Mouse (Mus musculus): Measurements from ENCODE around the gene Wee2. TPM values are rescaled to one million over a fixed set of nuclear protein-coding genes. Genes with fewer than 3 reads are reported as not detected.
A peak's percentile ranks its signal among the peaks of the same experiment; 100 is the strongest.

The Wee2 gene
- polyA plus RNA-seq, 1 experiment from 2014 or later, result not detected

- 65% methylated on average over 1 of the region's 1 CpGs for WGBS
- Histone ChIP-seq H3K36me3 (no peaks in the 10 kb centered on the region), H3K27me3 (no peaks in the 10 kb centered on the region), H3K9me3 (no peaks in the 10 kb centered on the region), H3K4me3 (no peak overlapping the region), H3K4me1 (no peaks in the 10 kb centered on the region), H3K9ac (no peak overlapping the region), H3K4me2 (replicated peaks) (no peak overlapping the region), H3K27ac (no peak overlapping the region)
- ATAC-seq (ENCODE audit: insufficient number of reproducible peaks, insufficient read depth, low FRiP score, low TSS enrichment), result no peak
These were observed 15.1 kb upstream of the Wee2 start for GRCm38 (mm10) chr6:40423774-40424173.

- no peak for ATAC-seq (ENCODE audit: insufficient number of reproducible peaks, insufficient read depth, low FRiP score, low TSS enrichment)
- H3K9me3 ChIP-seq, result no peaks in the 10 kb centered on the region
- H3K4me3 ChIP-seq, result no peak overlapping the region
- peaks cover 3% of the 10 kb centered on the region; the same call in 1 of the 2 replicates for H3K4me1 ChIP-seq
- no peak overlapping the region for H3K27ac ChIP-seq
- 90% methylated on average over 7 of the region's 7 CpGs for WGBS
- H3K27me3 ChIP-seq, result no peaks in the 10 kb centered on the region
- H3K9ac ChIP-seq, result no peak overlapping the region
- no peak overlapping the region for H3K4me2 ChIP-seq (replicated peaks)
- no peaks in the 10 kb centered on the region for H3K36me3 ChIP-seq
These were observed 11.4 kb upstream of the Wee2 start for GRCm38 (mm10) chr6:40427441-40427840.

GRCm38 (mm10) chr6:40428696-40429095 lies 10.2 kb upstream of the Wee2 start:
- Histone ChIP-seq H3K27ac (no peak overlapping the region), H3K4me2 (replicated peaks) (no peak overlapping the region), H3K27me3 (no peaks in the 10 kb centered on the region), H3K36me3 (no peaks in the 10 kb centered on the region), H3K4me1 (peaks cover 3% of the 10 kb centered on the region; the same call in 1 of the 2 replicates), H3K4me3 (no peak overlapping the region), H3K9me3 (no peaks in the 10 kb centered on the region), H3K9ac (no peak overlapping the region)
- 76% methylated on average over 3 of the region's 3 CpGs for WGBS
- ATAC-seq (ENCODE audit: insufficient number of reproducible peaks, insufficient read depth, low FRiP score, low TSS enrichment), result no peak

- no peaks in the 10 kb centered on the region for H3K9me3 ChIP-seq
- no peaks in the 10 kb centered on the region for H3K27me3 ChIP-seq
- H3K27ac ChIP-seq, result no peak overlapping the region
- H3K4me2 ChIP-seq (replicated peaks), result no peak overlapping the region
- ATAC-seq (ENCODE audit: insufficient number of reproducible peaks, insufficient read depth, low FRiP score, low TSS enrichment), result no peak
- WGBS, result 77% methylated on average over 4 of the region's 4 CpGs
- no peak overlapping the region for H3K9ac ChIP-seq
- peaks cover 6% of the 10 kb centered on the region; the same call in 1 of the 2 replicates for H3K4me1 ChIP-seq
- H3K36me3 ChIP-seq, result no peaks in the 10 kb centered on the region
- no peak overlapping the region for H3K4me3 ChIP-seq
These were observed 9.4 kb upstream of the Wee2 start for GRCm38 (mm10) chr6:40429521-40429931.

GRCm38 (mm10) chr6:40430251-40430650 lies 8.6 kb upstream of the Wee2 start:
- WGBS, result 91% methylated on average over 3 of the region's 3 CpGs
- H3K4me1 ChIP-seq, result peaks cover 10% of the 10 kb centered on the region
- ATAC-seq (ENCODE audit: insufficient number of reproducible peaks, insufficient read depth, low FRiP score, low TSS enrichment), result no peak
- no peak overlapping the region for H3K27ac ChIP-seq
- no peak overlapping the region for H3K9ac ChIP-seq
- H3K4me3 ChIP-seq, result no peak overlapping the region
- no peaks in the 10 kb centered on the region for H3K27me3 ChIP-seq
- no peaks in the 10 kb centered on the region for H3K36me3 ChIP-seq
- no peak overlapping the region for H3K4me2 ChIP-seq (replicated peaks)
- no peaks in the 10 kb centered on the region for H3K9me3 ChIP-seq

DNA sequence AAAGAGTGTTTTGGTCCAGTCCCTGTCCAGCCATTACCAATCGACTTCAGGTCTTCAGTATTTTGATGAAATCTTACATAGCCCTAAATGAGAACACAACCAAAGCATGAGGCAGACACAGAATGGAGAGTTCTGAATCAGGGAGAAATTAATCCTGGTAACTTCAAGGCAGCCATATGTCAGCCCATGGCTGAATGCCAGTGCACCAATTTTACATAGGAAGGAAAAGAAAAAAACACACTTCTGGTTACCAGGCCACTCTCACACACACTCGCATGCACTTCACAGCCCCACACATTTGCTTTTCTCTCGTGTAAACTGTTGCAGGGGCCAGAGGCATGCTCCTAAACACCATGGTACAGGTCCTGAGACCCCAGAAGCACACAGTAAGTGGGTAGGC lies 8.0 kb upstream of the Wee2 start:
- no peak for ATAC-seq (ENCODE audit: insufficient number of reproducible peaks, insufficient read depth, low FRiP score, low TSS enrichment)
- H3K9me3 ChIP-seq, result no peaks in the 10 kb centered on the region
- WGBS, result 81% methylated on average over 3 of the region's 3 CpGs
- no peak overlapping the region for H3K27ac ChIP-seq
- no peaks in the 10 kb centered on the region for H3K36me3 ChIP-seq
- peaks cover 10% of the 10 kb centered on the region for H3K4me1 ChIP-seq
- no peak overlapping the region for H3K9ac ChIP-seq
- no peak overlapping the region for H3K4me3 ChIP-seq
- H3K27me3 ChIP-seq, result no peaks in the 10 kb centered on the region
- no peak overlapping the region for H3K4me2 ChIP-seq (replicated peaks)

DNA sequence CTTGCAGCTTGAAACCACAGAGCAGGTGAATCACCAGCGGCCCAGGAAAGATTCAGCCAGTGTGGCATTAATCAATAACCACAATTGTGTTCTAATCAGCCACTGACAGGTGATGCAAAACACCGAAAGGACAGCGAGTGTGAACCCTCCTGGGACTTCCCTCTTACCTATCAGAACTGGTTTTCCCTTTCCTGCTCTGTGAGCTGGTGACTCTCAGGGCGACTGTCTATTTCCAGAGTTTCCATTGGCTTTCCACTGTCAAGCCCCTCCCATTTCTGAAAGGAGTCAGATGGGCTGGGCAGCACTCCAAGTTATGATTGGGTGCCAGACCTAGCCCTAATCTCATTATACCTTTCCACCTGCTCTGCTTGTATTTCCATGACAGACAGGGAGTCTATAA lies 7.5 kb upstream of the Wee2 start:
- Histone ChIP-seq H3K36me3 (no peaks in the 10 kb centered on the region), H3K9ac (no peak overlapping the region)

GRCm38 (mm10) chr6:40431812-40432211 lies 7.1 kb upstream of the Wee2 start:
- Histone ChIP-seq H3K36me3 (no peaks in the 10 kb centered on the region), H3K9ac (no peak overlapping the region), H3K27ac (no peak overlapping the region), H3K4me1 (peaks cover 10% of the 10 kb centered on the region), H3K4me2 (replicated peaks) (no peak overlapping the region), H3K27me3 (no peaks in the 10 kb centered on the region), H3K9me3 (no peaks in the 10 kb centered on the region), H3K4me3 (no peak overlapping the region)
- ATAC-seq (ENCODE audit: insufficient number of reproducible peaks, insufficient read depth, low FRiP score, low TSS enrichment), result no peak

More for the DNA sequence above, 7.5 kb upstream of the Wee2 start:
- no peak overlapping the region for H3K4me2 ChIP-seq (replicated peaks)
- H3K27ac ChIP-seq, result no peak overlapping the region
- no peaks in the 10 kb centered on the region for H3K9me3 ChIP-seq
- no peak overlapping the region for H3K4me3 ChIP-seq
- H3K4me1 ChIP-seq, result peaks cover 10% of the 10 kb centered on the region
- 56% methylated on average over 4 of the region's 4 CpGs for WGBS
- no peaks in the 10 kb centered on the region for H3K27me3 ChIP-seq
- ATAC-seq (ENCODE audit: insufficient number of reproducible peaks, insufficient read depth, low FRiP score, low TSS enrichment), result no peak

DNA sequence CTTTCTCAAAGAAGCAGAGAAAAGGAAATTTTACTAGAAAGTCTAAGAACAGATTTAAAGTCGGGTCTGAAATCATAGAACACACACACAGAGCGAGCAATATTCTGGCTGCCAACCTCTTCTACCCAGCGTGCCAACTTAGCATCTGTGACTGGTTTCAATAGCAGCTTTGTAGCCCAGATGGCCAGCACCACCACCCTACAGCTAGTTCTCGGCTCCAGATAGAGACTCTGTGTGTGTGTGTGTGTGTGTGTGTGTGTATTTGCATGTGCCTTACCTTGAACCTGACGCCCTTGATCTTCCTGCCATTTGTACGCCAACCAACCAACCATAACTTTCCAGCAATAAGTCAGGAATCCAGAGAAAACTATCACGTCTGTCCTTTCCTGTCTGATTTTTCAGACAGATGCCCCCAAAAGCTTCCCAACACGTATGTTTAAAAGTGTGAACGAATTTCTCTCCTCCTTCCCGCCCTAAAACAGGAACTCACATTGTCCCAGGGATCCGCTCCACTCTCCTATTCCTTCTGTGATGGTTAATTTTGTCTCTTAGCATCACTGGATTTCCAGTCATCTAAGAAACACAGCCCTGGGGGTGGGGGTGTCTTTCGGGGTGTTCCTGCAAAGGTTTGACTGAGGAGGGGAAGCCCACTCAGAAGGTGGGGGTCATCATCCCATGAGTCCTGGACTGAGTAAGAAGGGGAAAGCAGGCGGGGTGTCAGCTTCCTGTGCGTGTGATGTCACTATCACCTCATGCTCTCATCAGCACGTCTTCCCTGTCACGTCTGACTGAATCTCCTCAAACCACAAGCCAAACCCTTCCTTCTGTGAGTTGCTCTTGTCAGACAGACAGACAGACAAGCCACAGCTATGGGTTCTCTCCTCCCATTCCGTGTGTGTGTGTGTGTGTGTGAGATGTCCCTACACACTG lies 6.3 kb upstream of the Wee2 start:
- H3K4me1 ChIP-seq, result peaks cover 10% of the 10 kb centered on the region
- peaks cover 4% of the 10 kb centered on the region for H3K27me3 ChIP-seq
- 90% methylated on average over 17 of the region's 17 CpGs for WGBS
- ATAC-seq (ENCODE audit: insufficient number of reproducible peaks, insufficient read depth, low FRiP score, low TSS enrichment), result no peak
- no peak overlapping the region for H3K27ac ChIP-seq
- no peaks in the 10 kb centered on the region for H3K36me3 ChIP-seq
- no peak overlapping the region for H3K9ac ChIP-seq
- no peak overlapping the region for H3K4me3 ChIP-seq
- H3K9me3 ChIP-seq, result no peaks in the 10 kb centered on the region
- H3K4me2 ChIP-seq (replicated peaks), result no peak overlapping the region

DNA sequence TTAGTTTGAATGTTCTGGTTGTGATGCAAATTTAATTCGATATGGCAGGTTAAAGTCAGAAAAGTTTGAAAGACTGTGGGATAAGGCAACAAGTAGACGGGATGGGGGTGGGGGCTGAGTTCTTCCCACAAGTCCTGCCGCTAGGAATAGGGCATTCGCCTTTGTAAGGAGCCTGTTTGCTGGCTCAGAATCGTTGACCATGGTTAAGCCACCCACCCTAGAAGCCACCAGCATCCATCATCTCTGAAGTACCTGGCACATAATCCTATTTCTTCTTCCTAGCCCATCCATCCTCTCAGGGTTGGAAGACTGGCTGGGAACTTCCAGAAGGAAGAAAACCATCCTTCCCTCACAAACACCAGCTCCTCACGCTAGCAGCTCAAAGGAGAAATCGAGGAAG lies 4.2 kb upstream of the Wee2 start:
- Histone ChIP-seq H3K9ac (peak overlapping the region; percentile 64), H3K4me3 (peak overlapping the region; percentile 61), H3K36me3 (no peaks in the 10 kb centered on the region), H3K4me2 (replicated peaks) (peak overlapping the region; percentile 80), H3K9me3 (no peaks in the 10 kb centered on the region), H3K27me3 (peaks cover 7% of the 10 kb centered on the region), H3K4me1 (peaks cover 10% of the 10 kb centered on the region), H3K27ac (no peak overlapping the region; the same call in 1 of the 2 replicates)
- 12% methylated on average over 7 of the region's 7 CpGs for WGBS
- ATAC-seq (ENCODE audit: insufficient number of reproducible peaks, insufficient read depth, low FRiP score, low TSS enrichment), result no peak

DNA sequence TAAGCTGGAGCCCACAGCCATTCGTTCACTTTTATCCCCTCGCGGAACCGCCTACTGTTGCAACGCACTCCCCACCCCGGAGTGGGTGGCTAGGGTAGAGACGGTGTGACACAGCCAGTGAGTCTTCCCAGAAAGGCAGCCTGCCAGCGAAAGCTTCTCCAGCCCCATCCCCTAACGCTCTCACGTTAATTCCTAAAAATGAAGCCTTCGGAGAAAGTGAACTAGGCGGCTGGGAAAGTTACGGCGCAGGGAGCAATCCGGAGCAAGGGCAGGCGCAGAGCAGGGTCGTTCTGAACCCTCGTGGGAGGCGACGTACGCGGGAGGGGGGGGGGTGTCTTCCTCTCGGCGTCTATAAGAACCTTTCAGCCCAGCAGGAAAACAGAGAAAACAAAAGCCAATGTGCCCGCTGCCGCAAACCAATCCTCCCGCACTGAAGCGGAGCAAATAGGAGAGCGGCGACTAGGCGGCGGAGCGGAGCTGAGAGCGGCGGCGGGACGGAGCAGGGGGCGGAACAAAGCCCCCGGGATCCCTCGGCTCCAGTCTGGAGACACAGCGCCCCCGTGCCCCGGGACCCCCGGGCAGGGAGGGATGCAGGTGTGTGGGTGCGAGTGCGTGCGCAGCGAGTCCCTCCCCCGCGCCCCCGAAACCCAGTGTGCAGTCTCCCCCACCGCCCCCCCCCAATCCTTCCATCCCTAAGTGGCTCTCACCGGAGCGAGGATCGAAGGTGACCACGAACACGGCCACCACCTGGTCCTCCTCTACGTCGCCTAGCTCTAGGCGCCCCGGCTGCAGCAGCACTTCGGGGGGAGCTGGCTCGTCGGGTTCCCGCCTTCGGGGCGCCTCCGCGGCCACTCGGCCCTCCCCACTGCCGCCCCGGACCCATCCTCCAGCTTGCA lies 3.5 kb upstream of the Wee2 start:
- Histone ChIP-seq H3K9me3 (no peaks in the 10 kb centered on the region), H3K4me1 (peaks cover 10% of the 10 kb centered on the region), H3K9ac (peak overlapping the region; percentile 64), H3K27me3 (peaks cover 9% of the 10 kb centered on the region), H3K4me2 (replicated peaks) (peak overlapping the region; percentile 80), H3K27ac (peak overlapping the region; percentile 14), H3K4me3 (peak overlapping the region; percentile 61), H3K36me3 (no peaks in the 10 kb centered on the region)
- peak; percentile 76 for ATAC-seq (ENCODE audit: insufficient number of reproducible peaks, insufficient read depth, low FRiP score, low TSS enrichment)
- under 1% methylated on average over 62 of the region's 72 CpGs for WGBS

All from embryonic facial prominence, embryonic 12.5 days (tissue).